Mouse (Mus musculus) lung, postnatal 0 days (tissue): ENCODE measurements around the gene Acbd4.

ENCODE experiments used
- CTCF ChIP-seq: IDR thresholded peaks from 2 replicates; pipeline ENCODE4 v1.5.1; 2016; ENCODE audit warnings: antibody characterized with exemption, mild to moderate bottlenecking
- EP300 ChIP-seq: IDR thresholded peaks from 2 replicates; pipeline ENCODE4 v1.6.1; 2016; ENCODE audit warnings: antibody characterized with exemption, mild to moderate bottlenecking, control low read depth

- no peak for TF ChIP-seq CTCF
- no peak for TF ChIP-seq EP300
These were observed 7.3 kb upstream of the Acbd4 start for GRCm38 (mm10) chr11:103093862-103094833.
